Mouse (Mus musculus) olfactory bulb, adult 2 months (tissue): Measurements from ENCODE around the gene Rtp4.

ENCODE experiments used
- CTCF ChIP-seq: fragments of 200-500 bp; IDR thresholded peaks from 2 replicates; pipeline ENCODE4 v1.5.1; 2012; ENCODE audit warnings: low read depth, mild to moderate bottlenecking, low read length, moderate library complexity; ENCODE audit not compliant: insufficient read depth
- POLR2A ChIP-seq: fragments of 200-500 bp; IDR thresholded peaks from 2 replicates; pipeline ENCODE4 v1.6.1; 2012; ENCODE audit warnings: mild to moderate bottlenecking, low read depth, low read length, moderate library complexity; ENCODE audit not compliant: insufficient read depth

DNA sequence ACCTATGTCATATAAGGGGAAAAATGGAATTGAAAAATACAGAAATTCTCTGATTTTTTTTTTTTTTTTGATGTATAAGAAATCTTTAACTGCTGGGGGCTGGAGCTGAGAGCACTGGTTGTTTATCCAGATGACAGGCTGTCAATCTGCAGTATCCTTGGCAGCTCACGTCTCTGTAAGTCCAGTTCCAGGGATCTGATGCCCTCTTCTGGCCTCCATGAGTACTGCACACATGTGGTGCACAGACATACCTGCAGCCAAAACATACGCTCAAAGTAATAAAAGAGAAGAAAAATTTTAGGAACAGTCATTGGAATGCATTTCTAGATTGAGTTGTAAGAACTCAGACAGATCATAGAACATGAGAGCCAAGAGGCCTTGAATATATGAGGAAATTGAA, 112.6 kb downstream of the Rtp4 start:
- TF ChIP-seq CTCF (no peak), POLR2A (no peak)
